Mouse (Mus musculus) lung, postnatal 14 days (tissue): ENCODE data around the gene Gm17364.
"Not testable (repeated sequence)": the region's sequence is repeated elsewhere in the genome, so short reads cannot be mapped to it uniquely, and the experiment has no call there.

Experiments
- DNase-seq: peaks from one replicate; pipeline ENCODE4 v3.0.0; 2021

Gene Gm17364

DNA sequence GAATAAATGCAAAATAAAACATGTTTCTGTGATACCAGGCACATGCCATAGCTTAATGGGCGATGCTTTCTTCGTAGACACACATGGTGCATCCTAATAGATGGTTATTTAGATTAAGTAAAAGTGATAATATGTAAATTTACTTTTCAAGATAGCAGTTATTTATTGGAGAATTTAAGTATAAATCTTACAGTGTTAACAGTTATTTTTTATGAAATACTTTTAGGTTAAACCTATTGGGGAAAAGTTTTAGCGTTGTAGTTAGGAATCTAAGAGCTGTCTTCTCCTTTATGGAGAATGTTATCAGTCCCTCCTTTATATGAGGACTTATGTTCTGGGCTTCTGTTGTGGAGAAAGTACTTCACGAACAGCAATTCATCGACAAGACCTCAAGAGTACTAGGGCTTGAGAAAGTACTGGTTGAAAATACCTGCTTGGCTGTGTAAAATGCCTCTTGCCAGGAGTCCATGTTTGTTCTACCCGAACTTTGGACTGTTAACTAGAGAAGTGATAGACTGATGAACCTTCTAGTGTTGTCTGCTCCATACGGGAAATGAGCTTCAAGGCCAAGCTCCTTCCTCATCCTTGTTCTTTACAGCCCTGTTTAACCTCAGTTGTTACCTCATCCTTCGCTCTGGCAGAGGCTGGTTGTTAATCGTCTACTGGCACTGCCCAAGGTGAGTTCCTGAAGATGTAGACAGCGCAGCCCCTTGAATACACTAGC lies at the start of gene Gm17364:
Gene Gm17364 (minus strand): TSS at position 51 of the 724 bp plus-strand sequence.
- no peak for DNase-seq

DNA sequence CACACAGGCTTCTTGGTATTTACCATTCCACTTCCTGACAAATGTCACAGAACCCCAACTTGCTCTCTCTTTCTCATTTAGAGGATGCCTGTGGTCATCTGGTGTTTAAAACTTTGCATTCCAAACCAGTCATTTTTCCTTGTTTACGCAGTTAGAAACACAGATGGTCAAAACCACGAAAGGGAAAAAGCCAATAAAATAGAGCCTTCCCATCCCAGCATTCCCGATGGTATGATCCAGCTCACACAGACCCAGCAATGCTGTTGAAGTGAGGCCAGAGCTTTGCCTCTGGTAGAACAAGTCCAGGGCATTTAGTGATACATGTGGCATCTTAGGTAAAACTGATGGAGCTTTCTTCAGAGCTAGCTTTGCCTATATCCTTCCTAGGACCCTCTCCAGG lies 47.7 kb upstream of the Gm17364 start:
- DNase-seq, result no peak

DNA sequence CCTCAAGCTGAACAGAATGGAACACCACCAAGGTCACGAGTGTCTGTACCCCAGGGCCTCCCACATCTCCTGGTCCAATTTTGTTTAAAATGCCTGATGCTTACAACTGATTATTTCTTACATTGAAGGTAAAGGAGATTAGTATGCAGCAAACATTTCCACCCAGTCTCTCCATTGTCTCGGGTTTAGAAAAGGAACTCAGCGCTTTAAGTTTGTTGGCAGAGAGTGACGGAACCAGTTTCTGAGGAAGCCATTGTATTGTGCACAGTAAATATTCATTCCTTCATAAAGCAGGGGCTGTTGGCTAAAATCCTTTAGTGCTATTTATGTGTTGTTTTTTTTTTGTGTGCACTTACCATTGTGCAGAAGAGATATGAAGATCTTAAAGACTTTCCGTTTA lies 47.0 kb upstream of the Gm17364 start:
- no peak for DNase-seq

DNA sequence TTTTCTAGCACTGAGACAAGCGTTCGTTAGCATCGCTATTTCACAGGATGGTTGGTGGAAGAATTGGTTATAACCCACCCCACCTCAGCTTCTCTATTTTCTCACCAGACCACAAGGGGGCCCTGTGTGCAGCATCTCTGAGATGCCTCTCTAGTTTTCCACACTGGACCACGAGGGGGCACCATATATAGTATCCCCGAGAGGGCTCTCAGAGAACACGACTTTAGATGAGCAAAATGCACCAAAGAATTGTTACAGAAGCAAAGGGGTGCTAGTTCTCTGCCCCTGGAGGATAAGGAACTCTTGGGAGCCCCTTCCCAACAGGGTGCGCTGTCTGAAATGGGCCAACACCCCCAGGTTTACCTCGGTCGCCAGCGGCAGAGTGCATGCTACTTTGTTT lies 28.9 kb upstream of the Gm17364 start:
- DNase-seq, result peak; percentile 95

DNA sequence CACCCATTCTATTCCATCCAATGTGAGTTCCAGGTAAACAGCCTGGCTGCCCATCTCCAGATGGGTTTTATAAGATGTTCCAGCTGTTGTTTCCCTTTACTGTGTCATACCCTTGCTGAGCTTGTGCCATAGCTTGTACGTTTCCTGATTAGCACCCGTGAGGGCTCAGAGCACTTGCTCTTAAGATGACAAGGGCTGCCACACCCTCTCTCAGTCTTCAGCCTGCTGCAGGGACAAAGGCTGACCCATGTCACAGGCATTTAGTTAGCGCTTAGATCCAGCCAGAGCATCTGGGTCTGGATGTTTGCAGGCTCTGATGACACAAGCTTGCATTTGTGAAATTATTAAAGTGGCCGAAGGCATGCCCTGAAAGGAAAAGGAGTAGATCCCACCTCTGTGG lies 26.3 kb upstream of the Gm17364 start:
- DNase-seq, result peak; percentile 40

DNA sequence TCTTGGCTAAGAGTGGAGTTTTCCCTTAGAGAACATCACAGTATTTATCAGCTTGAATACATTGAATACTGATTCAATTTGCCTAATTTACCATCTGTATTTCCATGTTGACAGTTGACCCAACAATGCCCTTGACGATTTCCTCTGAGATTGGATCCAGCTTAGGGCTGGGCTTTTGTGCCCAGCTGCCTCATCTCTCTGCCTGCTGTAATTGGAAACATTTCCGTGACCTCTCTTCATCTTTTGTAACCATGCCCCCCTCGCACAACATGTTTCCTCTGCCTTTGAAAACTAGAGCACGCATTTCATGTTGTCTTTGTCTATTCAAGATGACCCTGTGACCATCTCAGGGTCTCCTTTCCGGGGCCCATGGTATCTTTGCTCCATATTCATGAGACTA lies 25.2 kb upstream of the Gm17364 start:
- peak; percentile 29 for DNase-seq

DNA sequence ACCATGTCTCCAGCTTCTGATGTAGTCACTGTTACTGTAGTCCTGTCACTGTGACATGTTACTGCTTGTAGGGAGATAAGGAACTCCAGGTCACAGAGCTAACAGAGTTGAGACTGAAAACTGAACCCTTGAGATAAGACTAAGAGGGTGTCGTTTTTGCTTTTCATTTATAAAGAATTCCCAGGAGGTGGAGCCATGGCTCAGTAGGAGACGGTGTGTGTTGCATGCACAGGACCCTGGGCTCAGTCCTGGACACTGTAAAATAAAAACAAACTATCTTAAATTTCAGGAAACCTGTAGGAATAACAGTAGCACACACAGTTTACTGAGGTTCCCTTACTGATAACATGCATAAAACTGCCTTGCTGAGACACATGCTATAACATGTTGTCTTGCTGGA lies 24.8 kb upstream of the Gm17364 start:
- DNase-seq, result no peak

DNA sequence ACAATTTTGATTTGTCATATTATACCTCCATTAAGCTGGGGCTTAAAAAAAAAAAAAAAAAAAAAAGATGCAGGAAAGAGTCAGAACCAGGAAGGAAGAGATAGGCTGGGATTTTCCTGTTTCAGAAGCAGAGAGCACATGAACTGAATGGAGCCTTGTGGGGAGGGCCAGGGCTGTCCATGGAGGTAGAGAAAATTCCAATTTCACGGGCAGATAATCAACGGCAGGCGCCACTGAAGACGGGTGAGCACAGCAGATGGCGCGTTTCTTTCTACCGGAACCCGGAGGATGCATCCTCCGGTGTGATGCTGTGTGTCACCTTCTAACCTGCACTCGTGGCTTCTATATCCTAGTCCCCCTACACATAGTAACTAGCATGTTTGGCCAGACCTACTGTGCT lies 22.6 kb upstream of the Gm17364 start:
- DNase-seq, result no peak

DNA sequence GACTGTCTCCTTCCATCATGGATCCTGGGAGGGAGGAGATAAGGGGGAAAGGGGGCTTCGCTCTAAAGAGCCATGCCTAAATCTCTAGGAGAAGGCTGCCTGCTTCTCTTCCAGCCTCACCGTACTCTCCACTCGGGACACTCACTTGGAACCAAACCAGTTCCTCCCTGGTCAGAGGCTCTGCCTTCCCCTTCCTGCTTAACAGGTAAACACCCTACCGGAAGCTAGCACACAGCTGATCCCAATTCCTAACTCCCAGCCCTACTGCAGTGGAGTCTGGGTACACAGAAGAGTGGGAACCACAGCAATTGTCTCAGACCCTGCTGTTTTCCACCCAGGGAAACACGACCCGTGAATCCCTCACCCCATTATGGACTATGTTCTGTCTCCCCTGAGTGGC lies 22.1 kb upstream of the Gm17364 start:
- no peak for DNase-seq

DNA sequence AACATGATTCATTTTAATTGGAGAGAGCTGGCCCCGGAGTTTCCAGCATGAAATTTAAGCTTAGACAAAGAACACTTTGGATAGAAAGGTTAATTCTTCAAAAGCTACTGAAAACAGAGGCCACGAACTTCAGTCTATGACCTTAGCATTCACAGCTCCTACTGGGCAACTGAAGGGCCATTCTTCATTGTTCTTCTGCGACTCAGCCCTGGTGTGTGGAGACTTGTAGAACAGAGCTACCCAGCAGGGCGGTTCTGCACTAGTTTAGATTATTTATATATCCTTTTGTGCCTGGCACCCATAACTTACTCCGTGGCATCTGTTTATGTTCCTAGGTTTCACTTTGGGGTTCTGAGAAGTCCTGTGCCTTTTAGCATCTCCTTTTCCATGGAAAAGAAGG lies 19.8 kb upstream of the Gm17364 start:
- DNase-seq, result no peak

DNA sequence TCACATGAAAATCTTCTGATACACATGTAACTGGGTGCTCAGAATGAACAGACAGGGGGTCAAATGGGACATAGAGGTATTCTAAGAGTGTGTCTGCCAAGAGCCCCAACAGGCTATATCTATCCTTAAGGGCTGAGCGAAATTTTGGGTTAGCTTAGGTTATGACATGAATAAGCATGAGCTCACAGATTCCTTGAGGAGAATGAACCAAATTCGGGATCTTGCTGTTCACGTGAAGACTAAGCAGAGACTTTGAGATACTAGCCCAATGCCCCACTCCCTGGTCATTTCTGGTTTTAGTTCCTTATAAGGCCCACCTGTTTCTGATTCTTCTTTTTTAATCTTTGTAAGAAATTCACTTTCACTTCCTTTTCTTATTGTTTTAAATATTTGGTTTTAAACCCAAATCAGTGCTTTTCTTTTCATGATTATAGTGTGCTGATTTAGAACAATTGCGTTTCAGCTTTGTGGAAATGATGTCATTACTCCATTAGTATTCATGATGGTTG lies 17.7 kb upstream of the Gm17364 start:
- no peak for DNase-seq

DNA sequence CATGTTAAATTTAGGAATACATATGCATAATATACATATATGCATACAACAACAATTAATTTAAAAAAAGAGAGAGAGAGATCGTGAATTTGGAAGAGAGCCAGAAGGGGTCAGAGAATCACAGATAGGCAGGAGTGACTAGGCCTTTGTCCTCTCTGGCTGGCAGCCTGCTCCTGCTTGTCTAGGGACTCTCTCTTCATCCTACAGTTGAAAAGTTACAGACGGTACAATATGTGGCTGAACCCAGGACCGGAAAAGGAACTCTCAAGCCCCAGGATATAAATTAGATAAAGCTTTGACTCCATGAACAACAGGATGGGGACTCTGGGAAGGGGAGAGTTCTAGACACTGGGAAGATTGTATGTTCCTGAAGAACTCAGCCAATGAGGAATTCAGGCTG lies 12.5 kb upstream of the Gm17364 start:
- DNase-seq, result no peak

DNA sequence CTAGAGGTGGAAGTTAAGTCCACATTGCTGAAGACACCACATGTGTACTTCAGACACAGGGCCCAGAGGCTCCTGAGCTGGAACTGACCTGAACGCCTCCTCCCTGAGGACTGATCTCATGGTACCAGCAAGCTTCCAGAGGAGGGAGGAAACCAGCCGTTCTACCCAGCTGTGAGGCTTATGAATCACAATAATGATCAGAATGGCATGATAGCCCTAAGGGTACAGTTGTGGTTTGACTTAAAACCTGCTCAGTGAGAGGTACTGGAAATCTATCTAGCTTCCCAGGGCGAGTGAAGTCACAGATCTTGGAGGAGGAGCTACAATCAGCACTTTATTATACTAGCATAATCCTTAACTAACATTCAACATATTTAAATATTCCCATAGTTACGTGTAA lies 11.7 kb upstream of the Gm17364 start:
- DNase-seq, result no peak

DNA sequence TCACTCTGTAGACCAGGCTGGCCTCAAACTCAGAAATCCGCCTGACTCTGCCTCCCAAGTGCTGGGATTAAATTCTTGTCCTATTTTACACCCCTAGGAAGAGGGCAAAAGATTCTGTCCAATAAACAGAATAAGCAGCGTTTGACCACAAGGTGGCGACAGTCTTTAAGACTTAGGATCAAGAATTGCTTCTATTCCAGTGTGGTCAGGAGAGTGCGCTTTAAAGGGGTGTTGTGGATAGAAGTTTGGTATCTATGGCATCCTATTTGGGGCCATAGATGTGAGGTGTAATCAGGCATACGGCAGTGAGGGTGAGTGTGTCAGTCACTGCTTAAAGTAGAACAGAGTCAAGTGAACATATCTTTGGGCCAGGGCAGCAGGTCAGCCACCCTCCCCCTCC lies 9.5 kb upstream of the Gm17364 start:
- DNase-seq, result peak; percentile 89

DNA sequence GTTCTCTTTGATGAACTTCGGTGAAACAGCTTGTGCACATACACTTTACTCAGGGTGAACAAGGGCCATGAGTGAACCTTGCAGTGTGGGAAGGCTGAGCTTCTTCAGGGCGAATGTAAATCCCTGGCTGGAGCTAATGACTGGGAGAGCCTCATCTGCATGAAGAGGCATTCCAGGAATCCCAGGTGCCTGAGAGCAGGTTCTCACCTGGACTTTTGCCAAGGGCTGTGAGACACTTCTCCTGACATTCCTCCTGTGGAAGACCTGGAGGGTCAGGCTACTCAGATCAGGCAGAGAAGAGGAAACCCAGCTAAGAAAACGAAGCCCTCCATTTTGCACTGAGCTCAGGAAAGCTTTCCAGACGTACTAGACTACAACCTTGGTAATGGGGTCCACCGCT lies 6.9 kb upstream of the Gm17364 start:
- no peak for DNase-seq

DNA sequence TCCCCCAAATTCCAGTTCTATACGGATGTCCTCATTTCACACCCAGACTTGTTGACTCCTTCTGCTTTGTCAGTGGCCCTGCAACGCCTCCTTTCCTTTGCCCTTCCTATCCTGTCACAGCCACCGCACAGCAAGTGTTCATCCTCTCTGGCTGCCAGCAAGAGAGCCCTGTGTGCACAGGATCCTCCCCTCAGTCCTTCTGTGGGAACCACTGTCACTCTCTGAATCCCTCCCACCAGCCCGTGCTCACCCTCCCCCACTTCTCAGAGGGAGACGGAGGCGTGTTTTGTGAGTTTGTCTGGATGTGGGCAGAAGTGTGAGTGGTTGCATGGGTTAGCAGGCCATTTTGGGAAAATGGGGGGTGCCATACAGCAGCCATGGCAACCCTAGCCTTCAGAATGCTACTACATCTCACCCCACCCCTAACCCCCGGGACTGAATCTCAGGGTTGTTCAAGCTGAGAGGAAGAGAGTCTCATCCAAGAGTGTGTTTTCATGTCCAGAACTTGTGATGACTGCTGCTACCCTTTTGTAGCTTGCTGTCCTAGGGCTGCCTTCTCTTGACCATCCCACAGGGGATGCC lies 5.9 kb downstream of the Gm17364 start:
- no peak for DNase-seq

DNA sequence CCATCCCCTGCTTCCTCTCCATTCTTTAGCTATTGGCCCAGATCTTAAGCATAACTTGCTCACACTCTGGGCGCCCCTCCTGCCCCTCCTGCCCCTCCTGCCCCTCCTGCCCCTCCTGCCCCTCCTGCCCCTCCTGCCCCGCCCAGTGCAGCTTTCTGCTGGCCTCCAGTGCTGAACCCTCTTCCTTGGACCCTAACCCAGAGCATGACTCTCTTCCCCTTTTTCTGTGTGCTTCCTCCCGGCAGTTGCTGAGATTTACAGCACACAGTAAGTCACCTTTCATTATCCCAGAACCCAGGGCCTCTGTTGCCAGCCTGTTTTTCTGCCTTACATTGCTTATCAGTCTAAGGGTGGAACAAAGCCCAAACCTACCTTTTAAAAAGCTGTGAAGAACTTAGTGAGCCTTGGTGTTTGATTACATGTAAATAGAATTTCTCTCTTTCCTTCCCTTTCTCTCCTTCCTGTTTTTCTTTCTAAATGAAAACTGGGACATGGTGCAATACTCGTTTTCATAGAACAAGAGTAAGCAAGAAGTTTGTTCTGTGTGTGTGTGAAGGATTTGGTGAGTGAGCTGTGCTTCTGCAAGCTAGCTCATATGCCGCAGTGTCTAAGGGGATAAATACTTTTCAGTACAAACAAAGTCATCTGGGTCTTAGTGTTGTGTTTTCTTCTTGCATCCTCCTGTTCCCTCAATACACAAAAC lies 10.3 kb downstream of the Gm17364 start:
- DNase-seq, result no peak

DNA sequence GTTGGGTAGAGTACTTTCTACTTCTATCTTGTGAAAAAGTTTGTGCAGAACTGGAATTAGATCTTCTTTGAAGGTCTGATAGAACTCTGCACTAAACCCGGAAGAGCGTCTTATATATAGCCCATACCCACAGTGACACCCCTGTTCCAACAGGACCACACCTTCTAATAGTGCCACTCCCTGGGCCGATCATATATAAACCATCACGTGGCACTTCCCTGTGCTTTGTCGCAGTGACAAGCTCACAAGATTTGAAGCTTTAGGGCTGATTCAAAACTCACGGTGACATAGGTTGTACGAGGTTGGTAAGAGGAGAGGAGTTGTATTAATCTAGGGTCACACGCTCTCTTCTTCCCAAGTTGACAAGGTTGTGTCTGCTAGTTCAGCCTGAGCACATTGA lies 12.2 kb downstream of the Gm17364 start:
- not testable (repeated sequence) for DNase-seq

DNA sequence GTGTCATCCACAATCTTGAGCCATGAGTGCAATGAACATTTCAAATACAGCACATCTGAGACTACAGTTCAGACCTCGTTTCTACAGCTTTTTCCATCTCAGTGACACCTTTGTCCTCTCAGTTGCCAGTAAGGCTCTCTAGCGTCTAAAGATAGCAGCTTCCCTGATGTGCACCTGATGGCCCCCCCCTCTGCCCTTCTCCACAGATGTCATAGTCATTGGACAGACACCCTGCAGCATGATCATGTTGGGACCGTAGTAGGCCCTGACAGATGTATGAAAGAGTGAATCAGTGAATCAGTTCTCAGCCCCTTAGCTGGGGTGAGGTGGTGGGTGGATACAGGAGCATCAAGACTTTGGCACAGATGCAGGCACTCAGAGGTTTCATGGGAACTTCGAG lies 15.9 kb downstream of the Gm17364 start:
- DNase-seq, result no peak

DNA sequence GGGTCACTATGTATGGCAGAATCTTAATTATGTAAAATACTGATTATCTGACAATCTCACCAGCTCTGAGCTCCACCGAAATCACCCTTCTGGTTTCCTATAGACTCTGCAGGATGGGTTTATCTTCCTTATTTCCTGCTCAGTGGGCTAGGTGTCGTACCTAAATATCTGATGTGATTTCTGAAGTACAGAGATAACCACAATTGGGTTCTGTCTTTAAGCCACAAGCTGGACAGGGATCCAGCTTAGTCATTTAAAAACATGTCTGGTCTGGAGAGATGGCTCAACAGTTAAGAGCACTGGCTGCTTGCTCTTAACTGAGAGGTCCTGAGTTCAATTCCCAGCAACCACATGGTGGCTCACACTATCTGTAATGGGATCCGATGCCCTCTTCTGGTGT lies 16.8 kb downstream of the Gm17364 start:
- DNase-seq, result no peak

DNA sequence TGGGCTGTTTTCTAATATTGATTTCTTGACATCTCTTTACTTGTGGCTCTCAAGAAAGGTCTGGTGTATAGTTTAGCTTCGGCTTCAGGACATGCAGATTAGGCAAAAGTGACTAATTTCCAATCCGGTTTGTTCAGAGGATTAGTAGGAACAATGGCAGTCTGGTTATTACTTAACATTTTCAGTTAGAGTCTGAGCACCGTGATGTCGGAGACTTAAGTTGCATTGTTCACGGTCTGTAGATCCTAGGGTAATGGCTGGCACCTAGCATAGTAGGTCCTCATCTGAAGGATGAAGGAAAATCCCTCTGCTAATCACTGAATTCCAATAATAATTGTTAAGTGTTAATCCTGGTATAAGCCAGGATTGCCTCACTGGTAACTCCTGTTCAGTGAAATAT lies 17.7 kb downstream of the Gm17364 start:
- no peak for DNase-seq

DNA sequence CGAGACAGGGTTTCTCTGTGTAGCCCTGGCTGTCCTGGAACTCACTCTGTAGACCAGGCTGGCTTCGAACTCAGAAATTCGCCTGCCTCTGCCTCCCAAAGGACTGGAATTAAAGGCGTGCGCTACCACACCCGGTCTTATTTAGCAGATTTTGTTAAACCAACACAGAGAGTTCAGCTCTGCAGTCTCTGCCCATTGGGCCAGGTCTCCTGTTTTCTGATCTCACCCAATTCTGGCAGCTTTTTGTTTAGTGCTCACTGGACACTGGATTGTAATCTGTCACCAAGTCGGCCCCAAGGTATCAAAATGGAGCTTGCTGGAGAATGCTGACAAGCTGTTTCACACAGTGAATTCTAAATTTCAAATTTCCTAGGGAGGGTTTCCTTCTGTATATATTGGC lies 21.0 kb downstream of the Gm17364 start:
- DNase-seq, result no peak

DNA sequence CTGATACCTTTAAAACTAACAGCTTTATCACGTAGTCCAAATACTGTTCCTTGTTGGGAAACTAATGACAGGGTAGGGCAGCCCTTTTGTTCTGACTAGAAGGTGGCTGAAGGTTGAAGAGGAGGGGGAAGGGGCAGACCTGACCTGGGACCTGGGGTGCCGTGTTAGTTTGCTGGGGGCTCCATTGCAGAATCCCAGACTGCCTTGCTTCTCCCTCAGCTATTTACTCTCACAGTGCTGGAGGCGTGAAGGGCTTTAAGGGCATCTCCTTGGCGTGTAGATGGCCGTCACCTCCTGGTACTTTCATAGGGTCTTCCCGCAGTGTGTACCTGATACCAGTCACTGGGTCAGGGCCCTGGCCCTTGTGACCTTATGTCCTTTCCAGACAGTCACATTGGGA lies 21.6 kb downstream of the Gm17364 start:
- no peak for DNase-seq

DNA sequence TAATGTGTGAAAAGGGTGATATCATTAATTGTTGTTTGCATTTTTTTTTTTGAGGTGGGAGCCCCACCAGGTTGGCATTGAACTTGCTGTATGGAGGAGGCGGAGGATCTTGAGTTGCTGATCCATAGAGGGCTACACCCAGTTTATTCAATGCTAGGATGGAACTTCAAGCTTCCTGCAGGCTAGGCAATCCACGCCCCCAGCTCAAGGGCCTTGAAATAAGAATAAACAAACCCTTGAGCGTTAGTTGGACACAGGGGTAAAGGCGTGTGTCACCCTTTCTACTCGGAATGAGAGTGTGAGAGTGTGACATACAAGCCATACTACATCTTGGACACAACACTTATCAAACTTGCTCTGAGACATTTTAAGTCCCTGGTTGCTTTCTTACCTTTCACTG lies 22.1 kb downstream of the Gm17364 start:
- DNase-seq, result peak; percentile 26
